Mouse (Mus musculus): ENCODE data around the gene Gm29289. TPM values are rescaled to one million over a fixed set of nuclear protein-coding genes. Genes with fewer than 3 reads are reported as not detected.
"Not testable (repeated sequence)": the region's sequence is repeated elsewhere in the genome, so short reads cannot be mapped to it uniquely, and the experiment has no call there.

Gene Gm29289
- total RNA-seq (2021), result not detected
- long read RNA-seq, experiment 1, result 0 reads
- long read RNA-seq, experiment 2, result 0 reads

- DNase-seq (ENCODE audit: extremely low spot score in 1 of 2, low spot score in 2 of 2); intact Hi-C loops (cut with DNase I); H3K27ac ChIP-seq; H3K4me3 ChIP-seq: not testable (repeated sequence)
Measured at GRCm38 (mm10) chrY:2932282-2932681, at the start of gene Gm29289. Gm29289 (plus strand) TSS chrY:2932582.

DNA sequence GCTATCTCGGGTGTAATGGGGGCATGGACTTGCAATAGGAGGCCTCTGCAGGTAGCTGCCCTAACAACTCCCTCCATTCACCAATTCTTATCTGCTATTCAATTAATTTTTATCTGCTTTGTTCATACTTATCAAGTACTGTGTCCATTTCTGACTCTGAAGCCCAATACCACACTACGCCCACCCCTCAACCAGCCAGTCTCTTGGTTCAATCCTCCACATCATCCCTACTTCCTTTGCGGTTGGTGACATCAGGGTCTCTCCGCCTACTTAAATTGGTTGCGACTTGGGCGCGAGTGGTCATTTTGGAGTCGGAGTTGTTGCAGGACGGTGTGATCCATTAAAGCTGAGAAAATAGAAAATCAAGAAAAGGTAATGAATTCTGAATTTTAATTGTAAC lies 31.7 kb upstream of the Gm29289 start, which contains the start of gene Gm10352:
TSS of gene Gm10352 (plus strand) at position 301 of the 400 bp plus-strand sequence.
- intact Hi-C loops (cut with DNase I); H3K4me3 ChIP-seq; H3K27ac ChIP-seq; DNase-seq (ENCODE audit: extremely low spot score in 1 of 2, low spot score in 2 of 2): not testable (repeated sequence)

Other genes with a start within 250 kb of the Gm29289 start
- not detected for gene H2al2b, start 211.9 kb upstream of the Gm29289 start, total RNA-seq (2021)
- gene Gm4064, start 136.4 kb upstream of the Gm29289 start, total RNA-seq (2021), result not detected
- gene Rbmy, start 101.9 kb upstream of the Gm29289 start, total RNA-seq (2021), result not detected
- gene Gm10256, start 101.9 kb upstream of the Gm29289 start, total RNA-seq (2021), result not detected
- gene Gm10352, start 31.6 kb upstream of the Gm29289 start, total RNA-seq (2021), result not detected